Mouse (Mus musculus) small intestine, adult 2 months (tissue): ENCODE data around the gene Krt87. TPM values are rescaled to one million over a fixed set of nuclear protein-coding genes. Genes with fewer than 3 reads are reported as not detected.

Experiments
- H3K27ac ChIP-seq: fragments of 200-500 bp; 2 replicates; pipeline ENCODE4 v1.5.1; 2012; ENCODE audit warnings: low read depth, low read length, control low read depth, inconsistent platforms; ENCODE audit not compliant: insufficient read depth
- H3K27me3 ChIP-seq: fragments of 200-500 bp; 2 replicates; pipeline ENCODE4 v1.6.1; 2012; ENCODE audit warnings: mild to moderate bottlenecking, moderate library complexity, low read length, inconsistent platforms; ENCODE audit not compliant: control insufficient read depth, insufficient read depth
- H3K36me3 ChIP-seq: fragments of 200-500 bp; 2 replicates; pipeline ENCODE4 v1.6.1; 2012; ENCODE audit warnings: mild to moderate bottlenecking, low read length, control low read depth, inconsistent platforms; ENCODE audit not compliant: control insufficient read depth, insufficient read depth
- H3K4me1 ChIP-seq: fragments of 200-500 bp; 2 replicates; pipeline ENCODE4 v1.6.1; 2012; ENCODE audit warnings: low read length, inconsistent platforms, mixed read lengths; ENCODE audit not compliant: control insufficient read depth, insufficient read depth, insufficient read length
- H3K4me3 ChIP-seq: fragments of 200-500 bp; 2 replicates; pipeline ENCODE4 v1.5.1; 2012; ENCODE audit warnings: low read depth, mild to moderate bottlenecking, control low read depth, inconsistent platforms, low read length, moderate library complexity
- CTCF ChIP-seq: fragments of 200-500 bp; IDR thresholded peaks from 2 replicates; pipeline ENCODE4 v1.5.1; 2012; ENCODE audit warnings: low read depth, mild to moderate bottlenecking, control low read depth, inconsistent platforms, low read length, moderate library complexity, mixed read lengths; ENCODE audit not compliant: insufficient replicate concordance, insufficient read length; ENCODE audit errors: extremely low read depth
- POLR2A ChIP-seq: fragments of 200-500 bp; IDR thresholded peaks from 2 replicates; pipeline ENCODE4 v1.6.1; 2012; ENCODE audit warnings: low read depth, mild to moderate bottlenecking, control low read depth, inconsistent platforms, low read length, moderate library complexity
- WGBS: fragments of 180-500 bp; shearing (Covaris S2); methylation state at CpG from one replicate; pipeline ENCODE4 v1.1.7; 2018; 5-methylcytosine and 5-hydroxymethylcytosine counted together
- polyA plus RNA-seq: library from polyadenylated mRNA; depleted of rRNA; stranded (reverse); fragments of >200 nt; gene quantifications from 2 replicates; pipeline ENCODE4 v1.2.3, GENCODE M21; 2012; rRNA removed

The Krt87 gene
- polyA plus RNA-seq, 1 experiment, result 0.30 TPM

DNA sequence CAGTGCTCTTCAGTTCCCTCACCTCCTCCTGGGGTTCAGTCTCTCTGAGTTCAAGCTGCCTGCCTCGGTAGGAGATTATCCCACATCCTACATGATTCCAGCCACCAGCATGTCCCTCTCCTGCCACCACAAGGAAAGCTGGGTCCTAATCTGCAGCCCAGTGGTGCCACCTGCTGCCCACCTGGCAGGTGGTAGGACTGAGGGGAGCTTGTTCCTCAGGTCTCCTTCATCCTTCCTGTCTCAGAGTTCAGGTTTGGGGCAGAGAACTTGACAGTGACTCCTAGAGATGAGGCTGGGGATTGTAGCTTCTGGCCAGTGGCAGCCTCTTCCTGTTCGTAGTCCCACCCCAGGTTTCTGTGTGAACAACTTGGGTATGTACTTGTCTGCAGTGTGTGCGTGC is 51.4 kb downstream of the Krt87 start:
- peaks cover 6% of the 10 kb centered on the region for H3K4me1 ChIP-seq
- H3K4me3 ChIP-seq, result no peak overlapping the region
- H3K27me3 ChIP-seq, result no peaks in the 10 kb centered on the region
- no peak overlapping the region for H3K27ac ChIP-seq
- WGBS, result 50% methylated on average over 3 of the region's 3 CpGs
- no peak for TF ChIP-seq POLR2A
- peak; percentile 31; the same call in 1 of the 2 replicates for TF ChIP-seq CTCF
- H3K36me3 ChIP-seq, result no peaks in the 10 kb centered on the region

DNA sequence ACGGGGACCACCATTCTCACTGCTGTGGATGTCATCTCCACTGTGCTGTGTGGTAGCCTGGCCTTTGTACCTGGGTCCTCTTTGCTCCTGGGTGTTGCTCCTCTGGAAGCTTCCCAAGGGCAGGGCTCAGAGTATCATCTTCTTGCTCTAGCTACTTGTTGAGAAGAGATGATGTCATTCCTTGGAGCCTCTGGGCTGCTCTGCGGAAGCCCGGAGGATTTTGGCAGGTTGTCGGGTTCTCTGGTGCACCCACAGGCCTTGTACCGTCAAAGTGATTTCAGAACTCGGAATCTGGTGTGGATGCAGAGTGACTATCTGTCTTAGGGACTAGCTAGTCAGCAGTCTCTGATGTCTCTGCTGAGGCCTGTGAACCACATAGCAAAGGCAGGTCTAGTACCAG is 53.5 kb downstream of the Krt87 start:
- TF ChIP-seq CTCF (no peak), POLR2A (no peak)
- Histone ChIP-seq H3K36me3 (no peaks in the 10 kb centered on the region), H3K27ac (no peak overlapping the region), H3K4me3 (no peak overlapping the region), H3K4me1 (peaks cover 6% of the 10 kb centered on the region), H3K27me3 (no peaks in the 10 kb centered on the region)
- WGBS, result 81% methylated on average over 6 of the region's 6 CpGs

DNA sequence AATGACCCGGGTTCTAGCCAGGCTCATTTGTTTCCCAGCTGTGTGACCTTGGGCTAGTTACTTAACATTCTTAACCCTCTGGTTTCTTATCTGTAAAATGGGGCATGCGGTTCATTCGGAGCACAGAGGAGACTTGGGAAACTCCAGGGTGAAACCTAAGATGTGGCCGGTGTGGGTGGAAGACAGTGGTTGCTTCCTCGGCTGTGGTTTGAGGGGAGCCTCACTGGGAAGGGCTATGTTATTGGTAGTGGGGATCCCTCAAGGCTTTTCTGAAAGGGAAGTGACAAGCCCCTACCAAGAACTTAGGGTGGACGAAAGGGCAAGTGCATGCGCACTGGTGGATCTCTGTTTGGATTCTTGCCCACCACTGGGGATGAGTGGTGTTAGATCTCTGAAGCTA is 54.0 kb downstream of the Krt87 start:
- Histone ChIP-seq H3K4me3 (no peak overlapping the region), H3K27ac (no peak overlapping the region), H3K36me3 (no peaks in the 10 kb centered on the region), H3K4me1 (peaks cover 6% of the 10 kb centered on the region), H3K27me3 (no peaks in the 10 kb centered on the region)
- TF ChIP-seq POLR2A (no peak), CTCF (no peak)
- 79% methylated on average over 7 of the region's 7 CpGs for WGBS

DNA sequence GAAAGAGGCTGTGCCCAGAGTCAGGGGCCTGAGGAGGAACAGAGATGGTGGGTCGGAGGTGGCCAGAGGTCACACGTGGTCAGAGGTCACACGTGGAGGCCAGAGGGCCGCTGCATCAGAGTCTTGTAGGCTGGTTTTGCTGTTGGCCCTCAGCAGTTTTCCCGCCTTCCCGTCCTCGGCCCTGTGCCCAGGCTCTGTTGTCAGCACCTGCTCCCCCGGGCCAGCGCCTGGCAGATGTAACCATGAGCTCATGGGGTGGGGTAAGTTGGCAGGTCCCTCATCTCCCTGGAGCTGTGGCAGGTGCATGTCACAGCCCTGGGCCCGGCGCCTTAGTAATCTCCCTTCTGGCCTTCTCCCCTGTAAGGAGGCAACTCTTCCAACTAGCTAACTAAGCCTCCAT is 55.8 kb downstream of the Krt87 start:
- Histone ChIP-seq H3K27ac (no peak overlapping the region), H3K4me3 (no peak overlapping the region), H3K36me3 (no peaks in the 10 kb centered on the region), H3K4me1 (peaks cover 6% of the 10 kb centered on the region), H3K27me3 (no peaks in the 10 kb centered on the region)
- WGBS, result 28% methylated on average over 11 of the region's 11 CpGs
- TF ChIP-seq POLR2A (no peak), CTCF (no peak)

DNA sequence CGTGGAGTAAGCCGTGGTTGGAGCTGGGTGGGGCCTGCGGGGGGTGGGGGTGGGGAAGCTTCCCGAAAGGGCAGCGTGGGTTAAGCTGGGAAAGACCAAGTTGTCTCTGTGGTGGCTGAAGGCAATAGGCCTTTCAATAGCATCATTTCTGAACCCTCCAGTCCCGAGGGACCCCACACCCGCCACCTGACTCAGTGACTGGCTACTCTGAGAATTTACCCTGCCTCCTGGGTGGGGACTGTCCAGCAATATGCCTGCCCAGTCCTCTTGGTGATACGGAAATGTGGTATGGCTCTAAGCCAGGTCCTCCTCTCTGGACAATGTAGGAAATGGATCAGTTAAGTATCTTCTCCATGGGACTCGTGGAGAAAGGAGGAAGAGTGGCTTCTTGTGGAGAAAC is 56.8 kb downstream of the Krt87 start:
- Histone ChIP-seq H3K4me1 (peaks cover 10% of the 10 kb centered on the region), H3K36me3 (no peaks in the 10 kb centered on the region), H3K27me3 (no peaks in the 10 kb centered on the region), H3K4me3 (no peak overlapping the region), H3K27ac (no peak overlapping the region)
- no peak for TF ChIP-seq POLR2A
- 57% methylated on average over 9 of the region's 9 CpGs for WGBS

Other genes with a start within 250 kb of the Krt87 start
- gene Grasp, start 214.6 kb downstream of the Krt87 start, polyA plus RNA-seq, result 7.3 and 8.5 TPM in 2 replicates
- 6.5 and 9.7 TPM in 2 replicates for gene Nr4a1, start 184.5 kb downstream of the Krt87 start, polyA plus RNA-seq
- gene Atg101, start 154.5 kb downstream of the Krt87 start, polyA plus RNA-seq, result 13.7 and 38.4 TPM in 2 replicates
- gene 6030408B16Rik, start 145.6 kb downstream of the Krt87 start, polyA plus RNA-seq, result 0.14 and 0.24 TPM in 2 replicates
- 0.61 and 2.5 TPM in 2 replicates for gene Krt80, start 68.6 kb downstream of the Krt87 start, polyA plus RNA-seq
- gene Krt7, start 27.8 kb downstream of the Krt87 start, polyA plus RNA-seq, result 35.1 and 43.1 TPM in 2 replicates
- not detected in 2 replicates for gene Krt88, start 8.9 kb upstream of the Krt87 start, polyA plus RNA-seq
- gene Krt81, start 24.9 kb upstream of the Krt87 start, polyA plus RNA-seq, result not detected in 2 replicates
- not detected in 2 replicates for gene Krt86, start 34.7 kb upstream of the Krt87 start, polyA plus RNA-seq
- gene Krt83, start 52.7 kb upstream of the Krt87 start, polyA plus RNA-seq, result 0.08 and 0.48 TPM in 2 replicates
- not detected in 2 replicates for gene Gm49425, start 78.5 kb upstream of the Krt87 start, polyA plus RNA-seq
- 0.27 TPM in 1 of 2 replicates, not detected in the other for gene Krt84, start 94.0 kb upstream of the Krt87 start, polyA plus RNA-seq
- not detected in 2 replicates for gene Krt82, start 111.9 kb upstream of the Krt87 start, polyA plus RNA-seq
- 0.05 TPM in 1 of 2 replicates, not detected in the other for gene Krt90, start 124.1 kb upstream of the Krt87 start, polyA plus RNA-seq
- gene Krt75, start 135.1 kb upstream of the Krt87 start, polyA plus RNA-seq, result not detected in 2 replicates
- gene Gm5414, start 189.4 kb upstream of the Krt87 start, polyA plus RNA-seq, result not detected in 2 replicates
- not detected in 2 replicates for gene Gm5478, start 208.6 kb upstream of the Krt87 start, polyA plus RNA-seq
- gene Krt6b, start 241.5 kb upstream of the Krt87 start, polyA plus RNA-seq, result 0.08 TPM in 1 of 2 replicates, not detected in the other